Mouse (Mus musculus): ENCODE measurements around the gene Mgat4e.

DNA sequence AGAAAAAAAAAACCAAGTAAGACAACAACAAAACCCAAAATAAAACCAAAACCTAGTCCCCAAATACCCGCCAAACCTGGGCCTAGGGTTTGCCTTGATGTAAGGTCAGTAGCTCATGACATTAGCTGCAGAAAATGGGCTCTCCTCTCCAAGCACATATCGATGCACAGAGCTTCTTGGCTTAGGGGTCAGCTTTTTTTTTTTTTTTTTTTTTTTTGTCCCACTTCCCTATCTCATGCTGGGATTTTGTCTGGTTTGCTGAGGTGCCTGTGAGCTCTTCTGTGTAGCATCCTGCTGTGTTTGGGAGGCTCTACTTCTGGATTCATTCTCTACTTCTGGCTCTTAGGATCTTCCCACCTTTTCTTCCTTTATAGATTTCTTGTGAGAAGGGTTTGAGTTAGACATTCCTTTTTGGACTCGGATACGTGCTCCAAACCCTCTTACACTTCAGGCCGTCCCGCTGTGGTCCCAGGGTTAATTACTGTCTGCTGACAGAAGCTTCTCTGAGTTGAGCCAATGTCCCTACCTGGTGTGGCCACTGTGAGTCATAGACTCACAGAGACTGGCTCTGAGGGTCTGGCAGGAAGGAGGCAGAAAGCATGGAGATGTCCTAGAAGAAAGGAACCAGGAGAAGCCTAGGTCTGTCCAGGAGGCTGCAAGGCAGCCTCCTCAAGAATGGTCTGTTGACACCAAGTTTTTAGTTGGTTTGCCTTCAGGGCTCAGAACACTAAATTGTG is 28.1 kb upstream of the Mgat4e start:
- TF ChIP-seq CHD1 (IDR thresholded peaks at IDR 0.05; ENCODE audit: low read depth, low read length) (no peak), CTCF (IDR thresholded peaks at IDR 0.05 in 2 of 3, conservative IDR thresholded peaks at IDR 0.05 in 1 of 3; ENCODE audit: control insufficient read depth in 1 of 3, insufficient read depth in 1 of 3, low read depth in 2 of 3, low read length in 3 of 3, poor library complexity in 1 of 3, severe bottlenecking in 1 of 3) (no peak), POLR2A (IDR thresholded peaks at IDR 0.05; ENCODE audit: control insufficient read depth in 1 of 2, insufficient read depth in 1 of 2, low read depth in 1 of 2, low read length in 2 of 2, poor library complexity in 1 of 2) (no peak), USF2 (IDR thresholded peaks at IDR 0.05; ENCODE audit: borderline replicate concordance in 1 of 2, insufficient read depth in 1 of 2, low read depth in 1 of 2, low read length in 2 of 2) (no peak), USF1 (IDR thresholded peaks at IDR 0.05; ENCODE audit: low read depth, low read length) (no peak), GATA1 (IDR thresholded peaks at IDR 0.05; ENCODE audit: low read depth, low read length) (no peak), ZKSCAN1 (IDR thresholded peaks at IDR 0.05; ENCODE audit: low read depth, low read length) (no peak), MXI1 (IDR thresholded peaks at IDR 0.05; ENCODE audit: low read depth, low read length) (no peak), TAL1 (IDR thresholded peaks at IDR 0.05; ENCODE audit: low read length) (no peak), NRF1 (IDR thresholded peaks at IDR 0.05; ENCODE audit: insufficient read depth, low read depth, low read length, poor library complexity, severe bottlenecking) (no peak)

Measured in MEL (cell line).